Mouse (Mus musculus): Measurements from ENCODE around the gene Osbpl10. TPM values are rescaled to one million over a fixed set of nuclear protein-coding genes. Genes with fewer than 3 reads are reported as not detected.

Gene Osbpl10
- polyA plus RNA-seq, 1 experiment from 2014 or later: 1.4 TPM

DNA sequence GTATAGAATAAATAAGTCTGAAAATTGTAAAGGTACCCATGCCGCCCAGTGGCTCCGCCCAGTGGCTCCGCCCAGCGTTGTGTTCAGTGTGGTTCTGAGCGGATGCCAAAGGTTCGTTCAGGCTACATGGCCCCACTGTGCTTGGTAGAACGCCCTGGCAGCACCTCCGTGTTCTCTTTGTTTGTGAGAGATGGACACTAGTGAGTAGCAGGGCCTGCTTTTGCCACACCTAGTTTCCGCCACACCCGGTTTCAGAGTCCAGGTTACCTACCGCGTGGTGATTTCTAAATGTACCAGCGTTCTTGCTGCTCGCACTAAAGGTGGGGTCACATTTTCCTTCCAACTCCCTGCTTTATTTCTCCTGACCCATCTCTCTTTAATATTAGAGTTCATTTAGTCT lies 75.4 kb downstream of the Osbpl10 start:
- TF ChIP-seq EP300 (optimal IDR thresholded peaks at IDR 0.05): no peak
- 0 out of 2 replicates have a peak, but pooled peaks cover 3% of the 10 kb centered on the region for H3K4me1 ChIP-seq (replicated peaks; ENCODE audit: control insufficient read depth, insufficient read depth)
- no peak overlapping the region for H3K4me3 ChIP-seq (ENCODE audit: low read depth, low read length)
- H3K4me2 ChIP-seq (replicated peaks; ENCODE audit: low read depth): no peak overlapping the region
- no peak overlapping the region for H3K9ac ChIP-seq (ENCODE audit: low read length)
- no peaks in the 10 kb centered on the region for H3K36me3 ChIP-seq (ENCODE audit: control insufficient read depth, insufficient read depth, low read length)
- H3K27ac ChIP-seq (replicated peaks): no peak overlapping the region
- H3K9me3 ChIP-seq (ENCODE audit: control insufficient read depth, low read length): no peaks in the 10 kb centered on the region
- no peaks in the 10 kb centered on the region for H3K27me3 ChIP-seq (ENCODE audit: control insufficient read depth, insufficient read depth, low read length)
- WGBS: 80% methylated on average over 14 of the region's 14 CpGs
- peak; percentile 88 for ATAC-seq (ENCODE audit: low FRiP score, low TSS enrichment)
- DNase-seq (ENCODE audit: low spot score): peak; percentile 77

DNA sequence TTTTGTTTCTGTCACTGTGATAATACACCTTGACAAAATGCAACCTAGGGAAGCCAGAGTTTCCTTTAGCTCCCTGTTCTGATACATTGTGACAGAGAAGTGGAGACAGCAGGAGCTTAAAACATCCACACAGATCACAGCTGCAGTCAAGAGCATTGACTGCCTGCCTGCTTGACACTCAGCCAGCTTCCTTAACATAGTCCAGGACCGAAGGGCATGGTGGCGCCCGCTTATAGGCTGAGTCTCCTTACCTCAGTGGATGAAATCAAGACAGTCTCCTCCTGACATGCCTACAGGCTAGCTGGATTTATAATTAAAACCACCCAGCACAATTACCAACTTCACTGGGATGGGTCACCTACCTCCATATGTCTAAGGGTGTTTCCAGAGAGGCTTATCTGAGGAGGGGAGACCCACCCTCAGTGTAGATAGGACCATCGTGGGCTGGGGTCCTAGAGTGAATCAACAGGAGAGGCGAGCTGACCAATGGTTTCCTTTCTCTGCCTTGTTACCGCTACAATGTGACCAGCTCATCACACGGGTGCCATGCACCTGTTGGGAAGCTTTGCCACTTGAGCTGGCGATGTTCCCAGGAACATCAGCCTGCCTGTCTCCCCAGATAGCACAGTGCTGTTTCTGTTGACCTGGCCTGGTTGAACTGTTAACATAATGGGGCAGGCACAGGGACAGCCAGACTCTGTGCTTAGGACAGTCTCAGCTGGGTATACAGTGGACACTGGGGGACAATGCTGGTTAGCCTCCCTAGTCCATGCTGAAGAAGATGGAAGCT lies 76.9 kb downstream of the Osbpl10 start:
- H3K4me2 ChIP-seq (replicated peaks; ENCODE audit: low read depth): no peak overlapping the region
- H3K27ac ChIP-seq (replicated peaks): no peak overlapping the region
- 81% methylated on average over 8 of the region's 8 CpGs for WGBS

DNA sequence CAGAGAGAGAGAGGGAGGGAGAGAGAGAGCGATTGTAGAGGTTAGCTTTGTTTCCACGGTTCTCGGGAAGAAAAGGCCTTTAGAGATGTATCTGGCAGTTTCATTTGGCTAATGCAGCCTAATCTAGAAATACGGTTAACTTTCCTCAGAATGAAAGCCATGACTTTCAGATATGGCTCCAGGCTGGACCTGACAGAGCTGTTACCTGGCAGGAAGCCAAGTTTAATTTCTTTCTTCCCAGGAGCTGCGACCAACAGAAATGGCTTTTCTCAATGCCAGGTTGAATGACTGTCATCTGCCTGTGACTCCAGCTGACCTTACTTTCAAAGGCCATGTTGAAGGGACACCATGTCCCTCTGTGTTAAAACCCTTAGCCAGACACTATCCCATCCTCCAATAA lies 80.4 kb downstream of the Osbpl10 start:
- H3K4me3 ChIP-seq (ENCODE audit: low read depth, low read length): no peak overlapping the region
- DNase-seq (ENCODE audit: low spot score): no peak
- H3K4me2 ChIP-seq (replicated peaks; ENCODE audit: low read depth): no peak overlapping the region
- no peaks in the 10 kb centered on the region for H3K9me3 ChIP-seq (ENCODE audit: control insufficient read depth, low read length)
- no peaks in the 10 kb centered on the region for H3K36me3 ChIP-seq (ENCODE audit: control insufficient read depth, insufficient read depth, low read length)
- H3K27me3 ChIP-seq (ENCODE audit: control insufficient read depth, insufficient read depth, low read length): no peaks in the 10 kb centered on the region
- H3K9ac ChIP-seq (ENCODE audit: low read length): no peak overlapping the region
- ATAC-seq (ENCODE audit: low FRiP score, low TSS enrichment): no peak
- 0 out of 2 replicates have a peak, but pooled peaks cover 3% of the 10 kb centered on the region for H3K4me1 ChIP-seq (replicated peaks; ENCODE audit: control insufficient read depth, insufficient read depth)
- TF ChIP-seq CTCF (IDR thresholded peaks at IDR 0.05; ENCODE audit: low read depth) (no peak), EP300 (optimal IDR thresholded peaks at IDR 0.05) (no peak)
- 20% methylated on average over 5 of the region's 5 CpGs for WGBS
- no peak overlapping the region for H3K27ac ChIP-seq (replicated peaks)

More for the DNA sequence above, 76.9 kb downstream of the Osbpl10 start:
- Histone ChIP-seq H3K4me1 (replicated peaks; ENCODE audit: control insufficient read depth, insufficient read depth) (0 out of 2 replicates have a peak, but pooled peaks cover 3% of the 10 kb centered on the region), H3K9me3 (ENCODE audit: control insufficient read depth, low read length) (no peaks in the 10 kb centered on the region), H3K9ac (ENCODE audit: low read length) (no peak overlapping the region), H3K36me3 (ENCODE audit: control insufficient read depth, insufficient read depth, low read length) (no peaks in the 10 kb centered on the region), H3K4me3 (ENCODE audit: low read depth, low read length) (no peak overlapping the region), H3K27me3 (ENCODE audit: control insufficient read depth, insufficient read depth, low read length) (no peaks in the 10 kb centered on the region)
- TF ChIP-seq EP300 (optimal IDR thresholded peaks at IDR 0.05) (no peak), CTCF (IDR thresholded peaks at IDR 0.05; ENCODE audit: low read depth) (no peak)
- no peak for DNase-seq (ENCODE audit: low spot score)
- no peak for ATAC-seq (ENCODE audit: low FRiP score, low TSS enrichment)

DNA sequence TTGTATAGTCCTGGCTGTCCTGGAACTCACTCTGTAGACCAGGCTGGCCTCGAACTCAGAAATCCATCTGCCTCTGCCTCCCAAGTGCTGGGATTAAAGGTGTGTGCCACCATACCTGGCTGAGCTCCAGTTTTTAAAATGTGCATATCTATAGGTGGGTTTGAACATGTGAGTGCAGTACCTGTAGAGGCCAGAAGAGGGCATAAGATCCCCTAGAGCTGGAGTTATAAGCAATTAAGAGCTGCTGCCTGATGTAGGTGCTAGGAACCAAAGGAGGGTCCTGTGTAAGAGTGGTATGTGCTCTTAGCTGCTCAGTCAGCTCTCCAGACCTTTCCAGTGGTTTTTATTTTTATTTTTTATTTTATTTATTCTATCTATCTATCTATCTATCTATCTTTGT lies 86.5 kb downstream of the Osbpl10 start:
- H3K27ac ChIP-seq (replicated peaks): no peak overlapping the region
- WGBS: 88% methylated on average over 1 of the region's 1 CpGs
- no peak overlapping the region for H3K4me3 ChIP-seq (ENCODE audit: low read depth, low read length)
- no peak overlapping the region for H3K4me2 ChIP-seq (replicated peaks; ENCODE audit: low read depth)
- no peak for DNase-seq (ENCODE audit: low spot score)
- no peak overlapping the region for H3K9ac ChIP-seq (ENCODE audit: low read length)
- no peaks in the 10 kb centered on the region for H3K4me1 ChIP-seq (replicated peaks; ENCODE audit: control insufficient read depth, insufficient read depth)
- no peak for ATAC-seq (ENCODE audit: low FRiP score, low TSS enrichment)
- H3K36me3 ChIP-seq (ENCODE audit: control insufficient read depth, insufficient read depth, low read length): no peaks in the 10 kb centered on the region
- no peak for TF ChIP-seq EP300 (optimal IDR thresholded peaks at IDR 0.05)
- peak; percentile 36 for TF ChIP-seq CTCF (IDR thresholded peaks at IDR 0.05; ENCODE audit: low read depth)
- H3K9me3 ChIP-seq (ENCODE audit: control insufficient read depth, low read length): no peaks in the 10 kb centered on the region
- H3K27me3 ChIP-seq (ENCODE audit: control insufficient read depth, insufficient read depth, low read length): no peaks in the 10 kb centered on the region

DNA sequence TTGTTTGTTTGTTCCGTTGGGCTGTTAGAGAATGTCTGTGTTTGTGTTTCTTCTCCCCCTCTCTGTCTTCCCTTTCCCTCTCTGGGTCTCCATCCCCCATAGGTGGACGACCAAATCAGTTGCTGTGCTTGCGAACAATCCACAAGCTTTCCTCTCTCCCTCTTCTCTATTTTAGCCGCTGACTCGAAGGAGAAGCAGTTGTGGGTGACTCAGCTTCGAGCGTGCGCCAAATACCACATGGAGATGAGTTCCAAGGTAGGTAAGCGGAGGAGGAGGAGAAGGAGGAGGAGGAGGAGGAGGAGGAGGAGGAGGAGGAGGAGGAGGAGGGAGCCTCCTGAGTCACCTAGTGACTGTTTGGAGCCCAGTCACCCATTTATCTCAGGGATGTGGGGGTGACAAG lies 88.7 kb downstream of the Osbpl10 start:
- Histone ChIP-seq H3K4me1 (replicated peaks; ENCODE audit: control insufficient read depth, insufficient read depth) (no peaks in the 10 kb centered on the region), H3K36me3 (ENCODE audit: control insufficient read depth, insufficient read depth, low read length) (no peaks in the 10 kb centered on the region), H3K27me3 (ENCODE audit: control insufficient read depth, insufficient read depth, low read length) (no peaks in the 10 kb centered on the region), H3K9ac (ENCODE audit: low read length) (no peak overlapping the region), H3K4me3 (ENCODE audit: low read depth, low read length) (no peak overlapping the region), H3K9me3 (ENCODE audit: control insufficient read depth, low read length) (no peaks in the 10 kb centered on the region), H3K4me2 (replicated peaks; ENCODE audit: low read depth) (no peak overlapping the region), H3K27ac (replicated peaks) (no peak overlapping the region)
- no peak for DNase-seq (ENCODE audit: low spot score)
- no peak for ATAC-seq (ENCODE audit: low FRiP score, low TSS enrichment)
- WGBS: 62% methylated on average over 8 of the region's 9 CpGs
- TF ChIP-seq EP300 (optimal IDR thresholded peaks at IDR 0.05): no peak
- TF ChIP-seq CTCF (IDR thresholded peaks at IDR 0.05; ENCODE audit: low read depth): no peak

DNA sequence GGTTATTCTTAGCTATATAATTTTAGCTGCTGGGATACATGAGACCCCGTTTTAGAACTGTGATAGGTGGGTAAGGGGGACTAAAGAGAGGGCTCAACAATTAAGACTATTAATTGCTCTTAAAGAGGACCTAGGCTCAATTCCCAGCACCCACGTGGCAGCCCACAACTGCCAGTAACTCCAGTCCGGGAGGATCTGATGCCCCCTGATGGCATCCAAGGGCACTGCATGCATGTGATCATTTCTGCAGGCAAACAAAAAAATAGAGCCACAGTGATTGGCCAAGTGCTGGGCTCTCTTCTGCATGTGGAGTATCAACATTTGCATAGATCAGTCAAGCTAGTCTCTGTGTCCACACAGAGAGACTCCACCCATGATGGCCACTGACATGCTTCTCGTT lies 96.8 kb downstream of the Osbpl10 start:
- H3K27me3 ChIP-seq (ENCODE audit: control insufficient read depth, insufficient read depth, low read length): no peaks in the 10 kb centered on the region
- no peak overlapping the region for H3K4me2 ChIP-seq (replicated peaks; ENCODE audit: low read depth)
- ATAC-seq (ENCODE audit: low FRiP score, low TSS enrichment) (no peak), DNase-seq (ENCODE audit: low spot score) (no peak)
- 80% methylated on average over 4 of the region's 4 CpGs for WGBS
- H3K9me3 ChIP-seq (ENCODE audit: control insufficient read depth, low read length): no peaks in the 10 kb centered on the region
- H3K4me3 ChIP-seq (ENCODE audit: low read depth, low read length): no peak overlapping the region
- H3K9ac ChIP-seq (ENCODE audit: low read length): no peak overlapping the region
- no peaks in the 10 kb centered on the region for H3K4me1 ChIP-seq (replicated peaks; ENCODE audit: control insufficient read depth, insufficient read depth)
- H3K36me3 ChIP-seq (ENCODE audit: control insufficient read depth, insufficient read depth, low read length): no peaks in the 10 kb centered on the region
- TF ChIP-seq EP300 (optimal IDR thresholded peaks at IDR 0.05) (no peak), CTCF (IDR thresholded peaks at IDR 0.05; ENCODE audit: low read depth) (peak; percentile 14; the same call in 1 of the 2 replicates)
- H3K27ac ChIP-seq (replicated peaks): no peak overlapping the region

Data from stomach, postnatal 0 days (tissue).